In genomic region chrX:11482141-11482540, GRCm38 (mm10) we compare ENCODE assay signal across 10 mouse cellular contexts.
A peak's percentile ranks its signal among the peaks of the same experiment; 100 is the strongest.
DNase-seq lines count a peak whose midpoint lies in the region; ATAC-seq and TF ChIP-seq lines count a peak whose summit lies in the region.
"Had no signal": no experiment of that assay in that cellular context is flagged by ENCODE, and none has a peak within 500 bp of the region (broad histone marks: within the 10 kb centered on the region; RNA-seq: fewer than 3 reads in every experiment).

No protein-coding gene starts in this region.

- peak; percentile 71 for DNase-seq in forebrain, embryonic 14.5 days (ENCODE audit: low spot score)
- DNase-seq in cerebellum, adult 8-10 months, result peak; percentile 21
- peak; percentile 35 for DNase-seq in lung, postnatal 0 days (ENCODE audit: low spot score)
- no peak for DNase-seq in spleen, postnatal 36 days (ENCODE audit: low spot score in 2 of 2)

- H3K4me2 ChIP-seq in forebrain, embryonic 14.5 days (ENCODE audit: low read length), result no peak overlapping the region
- H3K4me2 ChIP-seq in forebrain, embryonic 12.5 days, result no peak overlapping the region
- H3K4me2 ChIP-seq in midbrain, embryonic 16.5 days (ENCODE audit: low read length), result no peak overlapping the region
- no peak overlapping the region for H3K4me2 ChIP-seq in midbrain, embryonic 15.5 days
- H3K4me2 ChIP-seq in lung, postnatal 0 days (replicated peaks; ENCODE audit: low read depth, low read length), result no peak overlapping the region
- H3K4me2 ChIP-seq: hindbrain, embryonic 14.5 days; neural tube, embryonic 13.5 days had no signal

- no peak overlapping the region for H3K27ac ChIP-seq in forebrain, embryonic 14.5 days (ENCODE audit: low read depth, low read length)
- H3K27ac ChIP-seq in forebrain, embryonic 12.5 days, result no peak overlapping the region
- no peak overlapping the region for H3K27ac ChIP-seq in midbrain, embryonic 16.5 days (ENCODE audit: low read length)
- H3K27ac ChIP-seq in midbrain, embryonic 15.5 days, result no peak overlapping the region
- H3K27ac ChIP-seq in lung, postnatal 0 days (ENCODE audit: low read length), result no peak overlapping the region
- H3K27ac ChIP-seq: hindbrain, embryonic 14.5 days; neural tube, embryonic 13.5 days had no signal

- no peak overlapping the region for H3K4me3 ChIP-seq in forebrain, embryonic 14.5 days (ENCODE audit: low read depth, low read length)
- H3K4me3 ChIP-seq in forebrain, embryonic 12.5 days (replicated peaks), result no peak overlapping the region
- H3K4me3 ChIP-seq in midbrain, embryonic 16.5 days (ENCODE audit: low read depth, low read length), result no peak overlapping the region
- no peak overlapping the region for H3K4me3 ChIP-seq in midbrain, embryonic 15.5 days
- H3K4me3 ChIP-seq in lung, postnatal 0 days (ENCODE audit: low read depth, low read length), result no peak overlapping the region
- H3K4me3 ChIP-seq: neural tube, embryonic 13.5 days had no signal

- no peak for TF ChIP-seq CTCF in lung, postnatal 0 days (IDR thresholded peaks at IDR 0.05)

- no peak overlapping the region for H3K9ac ChIP-seq in forebrain, embryonic 14.5 days (ENCODE audit: low read length)
- no peak overlapping the region for H3K9ac ChIP-seq in forebrain, embryonic 12.5 days
- no peak overlapping the region for H3K9ac ChIP-seq in midbrain, embryonic 16.5 days (ENCODE audit: low read depth, low read length)
- no peak overlapping the region for H3K9ac ChIP-seq in midbrain, embryonic 15.5 days
- no peak overlapping the region for H3K9ac ChIP-seq in lung, postnatal 0 days (replicated peaks; ENCODE audit: low read depth)
- H3K9ac ChIP-seq: hindbrain, embryonic 14.5 days; neural tube, embryonic 13.5 days had no signal

- H3K27me3 ChIP-seq in forebrain, embryonic 14.5 days (replicated peaks; ENCODE audit: control insufficient read depth, insufficient read depth, low read length), result no peaks in the 10 kb centered on the region
- peaks cover 19% of the 10 kb centered on the region; the same call in 1 of the 2 replicates for H3K27me3 ChIP-seq in forebrain, embryonic 12.5 days
- H3K27me3 ChIP-seq in midbrain, embryonic 16.5 days (ENCODE audit: control insufficient read depth, insufficient read depth, low read depth, low read length), result no peaks in the 10 kb centered on the region
- H3K27me3 ChIP-seq in midbrain, embryonic 15.5 days (replicated peaks), result no peaks in the 10 kb centered on the region; the same call in 1 of the 2 replicates
- H3K27me3 ChIP-seq in lung, postnatal 0 days (replicated peaks; ENCODE audit: insufficient read depth, low read length), result no peaks in the 10 kb centered on the region

- WGBS in forebrain, embryonic 14.5 days, result 53% methylated on average over 7 of the region's 7 CpGs
- WGBS in forebrain, embryonic 12.5 days, result 54% methylated on average over 7 of the region's 7 CpGs
- 56% methylated on average over 7 of the region's 7 CpGs for WGBS in midbrain, embryonic 16.5 days
- 59% methylated on average over 7 of the region's 7 CpGs for WGBS in midbrain, embryonic 15.5 days
- WGBS in lung, postnatal 0 days, result 54% methylated on average over 7 of the region's 7 CpGs

- peak; percentile 32 for ATAC-seq in forebrain, embryonic 14.5 days
- ATAC-seq in forebrain, embryonic 12.5 days (ENCODE audit: low FRiP score), result no peak
- peak; percentile 28; the same call in 1 of the 2 replicates for ATAC-seq in midbrain, embryonic 16.5 days
- no peak for ATAC-seq in midbrain, embryonic 15.5 days (replicated peaks)
- peak; percentile 17; the same call in 1 of the 2 replicates for ATAC-seq in lung, postnatal 0 days
- no peak for ATAC-seq in inflammation-experienced regulatory T-cells, adult 6 months

- peaks cover 4% of the 10 kb centered on the region; the same call in 1 of the 2 replicates for H3K4me1 ChIP-seq in forebrain, embryonic 14.5 days (ENCODE audit: control insufficient read depth, insufficient read depth, low read length)
- peaks cover 12% of the 10 kb centered on the region for H3K4me1 ChIP-seq in forebrain, embryonic 12.5 days
- H3K4me1 ChIP-seq in midbrain, embryonic 16.5 days (ENCODE audit: control insufficient read depth, insufficient read depth, low read length), result peaks cover 3% of the 10 kb centered on the region; the same call in 1 of the 2 replicates
- no peaks in the 10 kb centered on the region for H3K4me1 ChIP-seq in midbrain, embryonic 15.5 days
- H3K4me1 ChIP-seq in lung, postnatal 0 days (ENCODE audit: insufficient read depth, low read depth, low read length), result no peaks in the 10 kb centered on the region

- H3K36me3 ChIP-seq in forebrain, embryonic 14.5 days (ENCODE audit: control insufficient read depth, insufficient read depth, low read length), result no peaks in the 10 kb centered on the region
- H3K36me3 ChIP-seq in forebrain, embryonic 12.5 days (replicated peaks), result no peaks in the 10 kb centered on the region
- no peaks in the 10 kb centered on the region for H3K36me3 ChIP-seq in midbrain, embryonic 16.5 days (ENCODE audit: control insufficient read depth, insufficient read depth, low read length)
- H3K36me3 ChIP-seq in midbrain, embryonic 15.5 days (replicated peaks), result no peaks in the 10 kb centered on the region
- H3K36me3 ChIP-seq in lung, postnatal 0 days (ENCODE audit: insufficient read depth, low read length), result no peaks in the 10 kb centered on the region
- H3K36me3 ChIP-seq: neural tube, embryonic 13.5 days had no signal

- TF ChIP-seq EP300 in lung, postnatal 0 days (IDR thresholded peaks at IDR 0.05), result no peak

- no peaks in the 10 kb centered on the region for H3K9me3 ChIP-seq in forebrain, embryonic 14.5 days (replicated peaks; ENCODE audit: control insufficient read depth, low read length)
- no peaks in the 10 kb centered on the region for H3K9me3 ChIP-seq in forebrain, embryonic 12.5 days
- H3K9me3 ChIP-seq in midbrain, embryonic 16.5 days (replicated peaks; ENCODE audit: control insufficient read depth, low read length, poor library complexity, severe bottlenecking), result no peaks in the 10 kb centered on the region
- no peaks in the 10 kb centered on the region for H3K9me3 ChIP-seq in midbrain, embryonic 15.5 days
- H3K9me3 ChIP-seq in lung, postnatal 0 days (ENCODE audit: low read length), result no peaks in the 10 kb centered on the region
- H3K9me3 ChIP-seq: neural tube, embryonic 13.5 days had no signal

Comparison
In these comparisons a context has a peak if more than half of its experiments do, and no peak if none do; other contexts are left out.
1. ATAC-seq: peak in forebrain, embryonic 14.5 days (single experiment), midbrain, embryonic 16.5 days (single experiment) and lung, postnatal 0 days (single experiment); none in forebrain, embryonic 12.5 days (single experiment), midbrain, embryonic 15.5 days (single experiment) and inflammation-experienced regulatory T-cells, adult 6 months (single experiment).
2. DNase-seq: peak in forebrain, embryonic 14.5 days (single experiment), cerebellum, adult 8-10 months (single experiment) and lung, postnatal 0 days (single experiment); none in spleen, postnatal 36 days (0 of 2).